Mouse (Mus musculus): ENCODE data around the gene Gm3448. TPM values are rescaled to one million over a fixed set of nuclear protein-coding genes. Genes with fewer than 3 reads are reported as not detected.
"Not testable (repeated sequence)": the region's sequence is repeated elsewhere in the genome, so short reads cannot be mapped to it uniquely, and the experiment has no call there.

The Gm3448 gene
- polyA plus RNA-seq, 1 experiment, result 0.27 TPM

DNA sequence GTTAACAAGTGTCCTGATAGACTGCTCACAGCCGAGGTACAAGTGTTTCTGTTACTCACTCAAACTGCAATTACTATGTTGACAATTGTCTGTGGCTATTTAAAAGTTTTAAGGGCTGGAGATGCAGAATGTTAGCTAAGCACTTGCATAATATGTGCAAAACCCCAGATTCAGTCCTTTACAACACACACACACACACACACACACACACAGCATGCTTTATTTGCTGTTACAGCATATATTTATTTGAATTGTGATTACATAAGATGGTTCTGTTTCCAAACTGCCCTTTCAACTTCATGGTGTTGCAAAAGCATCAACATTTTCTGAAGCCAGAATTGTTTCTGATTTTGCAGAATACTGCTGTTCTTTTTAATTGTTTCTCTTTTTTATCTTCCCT is 9.0 kb upstream of the Gm3448 start:
- not testable (repeated sequence) for DNase-seq (ENCODE audit: low read depth, low spot score)
- WGBS, result no CpG with 5 or more reads among the region's 1 CpGs

GRCm38 (mm10) chr17:15040455-15040854 is 882 bp downstream of the Gm3448 start:
- no CpG with 5 or more reads among the region's 3 CpGs for WGBS
- DNase-seq (ENCODE audit: low read depth, low spot score), result not testable (repeated sequence)

DNA sequence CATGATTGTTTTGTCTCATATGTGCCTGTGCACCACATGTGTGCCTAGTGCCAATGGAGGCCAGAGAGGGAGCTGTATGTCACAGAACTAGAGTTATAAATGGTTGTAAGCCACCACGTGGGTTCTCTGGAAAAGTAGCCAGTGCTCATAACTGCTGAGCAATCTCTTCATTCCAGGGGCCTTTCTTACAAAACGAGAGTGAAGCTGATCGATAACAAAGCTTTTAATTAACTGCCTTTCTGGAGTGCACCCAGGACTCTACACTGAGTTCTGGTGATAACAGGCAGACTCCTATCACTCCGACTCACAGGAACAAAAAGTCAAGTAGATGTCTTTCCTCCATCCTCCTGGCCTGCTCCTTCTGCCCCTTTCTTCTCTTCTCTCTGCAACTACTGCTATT is 9.9 kb downstream of the Gm3448 start:
- WGBS, result no CpG with 5 or more reads among the region's 4 CpGs

GRCm38 (mm10) chr17:15025513-15025912 is 15.8 kb downstream of the Gm3448 start:
- not testable (repeated sequence) for DNase-seq (ENCODE audit: low read depth, low spot score)
- WGBS, result no CpG with 5 or more reads among the region's 6 CpGs

More for the DNA sequence above, 9.9 kb downstream of the Gm3448 start:
- not testable (repeated sequence) for DNase-seq (ENCODE audit: low read depth, low spot score)

GRCm38 (mm10) chr17:15024502-15025193 is 16.7 kb downstream of the Gm3448 start:
- not testable (repeated sequence) for DNase-seq (ENCODE audit: low read depth, low spot score)
- no CpG with 5 or more reads among the region's 48 CpGs for WGBS

GRCm38 (mm10) chr17:15023878-15024492 is 17.4 kb downstream of the Gm3448 start:
- not testable (repeated sequence) for DNase-seq (ENCODE audit: low read depth, low spot score)
- whole genome bisulfite sequencing, result no CpG with 5 or more reads among the region's 97 CpGs

DNA sequence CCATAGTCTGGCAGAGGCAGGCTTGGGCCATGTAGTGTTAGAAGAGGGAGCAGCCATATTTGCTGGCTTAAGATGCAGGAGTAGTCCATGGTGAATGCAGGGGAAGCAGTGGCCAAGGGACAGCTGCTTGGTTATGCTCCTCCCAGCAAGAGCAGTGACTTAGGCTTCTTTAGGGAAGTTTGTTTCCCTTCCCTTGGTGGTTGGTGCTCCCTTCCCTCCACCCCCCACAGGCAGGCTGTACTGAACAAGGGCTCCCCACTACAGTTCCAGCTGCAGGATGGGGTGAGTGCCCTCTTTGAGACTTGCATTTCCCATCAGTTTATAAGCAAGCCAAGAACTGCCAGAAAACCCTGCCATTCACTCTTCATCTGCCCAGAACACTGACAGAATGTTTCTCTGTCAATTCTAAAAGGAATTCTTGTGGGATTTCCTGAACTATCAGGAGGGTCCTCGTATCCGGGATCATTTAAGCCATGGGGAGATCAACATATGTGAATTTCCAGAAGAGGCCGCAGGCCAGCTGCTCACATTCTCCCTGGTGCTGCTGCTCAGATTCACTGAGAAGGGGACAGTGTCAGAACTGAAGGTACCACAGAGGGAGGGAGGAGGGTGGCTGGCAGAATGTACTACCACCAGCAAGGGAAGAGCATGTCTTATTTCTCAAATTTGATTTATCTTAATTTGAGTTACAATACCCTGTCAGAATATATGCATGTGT is 19.7 kb downstream of the Gm3448 start:
- 82% methylated on average over 3 of the region's 3 CpGs for WGBS
- DNase-seq (ENCODE audit: low read depth, low spot score), result not testable (repeated sequence)

DNA sequence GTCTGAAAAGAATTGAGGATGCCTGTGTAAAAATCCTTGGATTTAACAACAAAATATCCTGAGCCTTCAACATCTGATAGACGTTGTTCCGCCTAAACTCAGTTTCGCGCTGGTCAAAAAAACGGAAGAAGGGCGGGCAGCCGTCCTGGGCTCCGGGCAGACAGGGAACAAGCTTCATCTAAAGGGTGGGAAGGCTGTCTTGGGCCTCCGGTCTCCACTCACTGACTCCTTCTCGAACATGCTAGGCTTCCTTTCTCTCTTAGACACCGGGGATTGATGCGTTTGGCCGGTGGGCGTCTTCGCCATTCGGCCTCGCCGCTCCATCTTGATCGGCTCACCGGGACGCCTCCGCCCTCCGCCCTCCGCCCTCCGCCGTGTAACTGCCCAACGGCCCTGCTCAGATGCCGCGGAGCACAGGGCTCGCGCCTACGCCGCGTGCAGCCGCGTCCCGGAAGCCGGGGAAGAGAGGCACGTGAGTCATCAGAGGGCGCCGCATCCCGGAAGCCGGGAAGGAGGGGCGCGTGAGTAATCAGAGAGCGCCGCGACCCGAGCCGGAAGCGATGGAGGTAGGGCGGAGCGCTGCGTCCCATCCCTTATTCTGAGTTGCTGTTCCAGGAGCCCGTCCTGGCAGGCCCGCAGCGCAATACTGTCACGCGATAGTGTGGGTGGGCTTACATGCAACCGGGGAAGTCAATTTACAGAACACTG is 31.5 kb downstream of the Gm3448 start, which contains the start of gene Gm3435:
TSS of gene Gm3435 (plus strand) at position 471 of the 708 bp plus-strand sequence.
- not testable (repeated sequence) for DNase-seq (ENCODE audit: low read depth, low spot score)
- no CpG with 5 or more reads among the region's 60 CpGs for WGBS

GRCm38 (mm10) chr17:15009088-15009487 is 32.2 kb downstream of the Gm3448 start:
- WGBS, result no CpG with 5 or more reads among the region's 3 CpGs

DNA sequence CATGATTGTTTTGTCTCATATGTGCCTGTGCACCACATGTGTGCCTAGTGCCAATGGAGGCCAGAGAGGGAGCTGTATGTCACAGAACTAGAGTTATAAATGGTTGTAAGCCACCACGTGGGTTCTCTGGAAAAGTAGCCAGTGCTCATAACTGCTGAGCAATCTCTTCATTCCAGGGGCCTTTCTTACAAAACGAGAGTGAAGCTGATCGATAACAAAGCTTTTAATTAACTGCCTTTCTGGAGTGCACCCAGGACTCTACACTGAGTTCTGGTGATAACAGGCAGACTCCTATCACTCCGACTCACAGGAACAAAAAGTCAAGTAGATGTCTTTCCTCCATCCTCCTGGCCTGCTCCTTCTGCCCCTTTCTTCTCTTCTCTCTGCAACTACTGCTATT is 41.3 kb downstream of the Gm3448 start:
- WGBS, result no CpG with 5 or more reads among the region's 4 CpGs
- not testable (repeated sequence) for DNase-seq (ENCODE audit: low read depth, low spot score)

More at GRCm38 (mm10) chr17:15009088-15009487, 32.2 kb downstream of the Gm3448 start:
- not testable (repeated sequence) for DNase-seq (ENCODE audit: low read depth, low spot score)

DNA sequence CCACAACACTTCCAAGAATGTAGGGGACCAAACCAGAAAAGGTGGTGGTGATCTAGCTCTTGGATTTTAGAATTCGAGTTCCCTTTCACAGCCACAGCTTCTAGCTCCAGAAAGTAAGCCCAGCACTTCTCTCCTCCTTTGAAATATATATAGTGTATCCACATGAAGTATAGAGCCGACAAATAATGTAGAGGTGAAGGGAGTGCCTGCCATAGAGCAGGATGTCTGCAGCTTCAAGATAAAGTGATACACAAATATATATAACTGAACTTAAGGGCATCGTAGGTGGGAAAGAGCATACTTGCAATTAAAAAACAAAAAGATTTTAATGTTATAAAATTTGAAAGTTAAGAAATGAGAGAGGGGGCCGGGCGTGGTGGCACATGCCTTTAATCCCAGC is 47.2 kb downstream of the Gm3448 start:
- not testable (repeated sequence) for DNase-seq (ENCODE audit: low read depth, low spot score)
- no CpG with 5 or more reads among the region's 5 CpGs for WGBS

GRCm38 (mm10) chr17:14993139-14993832 is 48.1 kb downstream of the Gm3448 start:
- DNase-seq (ENCODE audit: low read depth, low spot score), result not testable (repeated sequence)
- no CpG with 5 or more reads among the region's 47 CpGs for WGBS

DNA sequence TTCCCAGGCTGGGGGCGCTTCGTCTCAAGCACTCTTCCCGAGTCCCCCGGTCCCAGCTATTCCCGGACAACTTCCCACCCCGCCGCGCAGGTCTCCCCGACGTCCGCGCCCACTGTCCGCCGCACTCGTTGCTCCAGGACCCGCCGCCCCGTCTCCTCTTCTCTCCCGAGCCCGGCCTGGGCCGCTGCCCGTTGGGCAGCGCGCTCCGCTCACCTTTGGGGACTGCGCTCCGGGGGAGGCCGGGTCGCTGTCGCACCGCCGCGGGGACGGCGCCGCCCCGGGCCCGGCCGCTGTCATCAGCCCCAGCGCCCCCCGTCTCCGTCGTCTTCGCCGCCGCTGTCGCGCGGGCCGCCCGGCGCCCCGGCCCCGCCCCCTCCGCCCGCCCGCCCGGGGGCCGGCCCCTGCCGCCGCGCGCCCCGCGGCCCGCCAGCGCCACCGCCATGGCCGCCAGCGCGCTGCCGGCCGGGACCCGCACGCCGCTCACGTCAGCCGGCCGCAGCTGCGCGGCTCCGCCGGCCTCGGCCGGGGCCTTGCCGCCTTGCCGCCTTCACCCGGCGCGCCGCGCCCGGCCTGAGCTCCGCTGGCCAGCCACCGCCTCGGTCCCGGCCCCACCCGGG is 48.7 kb downstream of the Gm3448 start:
- DNase-seq (ENCODE audit: low read depth, low spot score), result not testable (repeated sequence)
- WGBS, result no CpG with 5 or more reads among the region's 98 CpGs

DNA sequence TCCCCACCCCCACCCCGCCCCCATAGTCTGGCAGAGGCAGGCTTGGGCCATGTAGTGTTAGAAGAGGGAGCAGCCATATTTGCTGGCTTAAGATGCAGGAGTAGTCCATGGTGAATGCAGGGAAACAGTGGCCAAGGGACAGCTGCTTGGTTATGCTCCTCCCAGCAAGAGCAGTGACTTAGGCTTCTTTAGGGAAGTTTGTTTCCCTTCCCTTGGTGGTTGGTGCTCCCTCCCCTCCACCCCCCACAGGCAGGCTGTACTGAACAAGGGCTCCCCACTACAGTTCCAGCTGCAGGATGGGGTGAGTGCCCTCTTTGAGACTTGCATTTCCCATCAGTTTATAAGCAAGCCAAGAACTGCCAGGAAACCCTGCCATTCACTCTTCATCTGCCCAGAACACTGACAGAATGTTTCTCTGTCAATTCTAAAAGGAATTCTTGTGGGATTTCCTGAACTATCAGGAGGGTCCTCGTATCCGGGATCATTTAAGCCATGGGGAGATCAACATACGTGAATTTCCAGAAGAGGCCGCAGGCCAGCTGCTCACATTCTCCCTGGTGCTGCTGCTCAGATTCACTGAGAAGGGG is 51.1 kb downstream of the Gm3448 start:
- WGBS, result 79% methylated on average over 4 of the region's 5 CpGs
- DNase-seq (ENCODE audit: low read depth, low spot score), result not testable (repeated sequence)

DNA sequence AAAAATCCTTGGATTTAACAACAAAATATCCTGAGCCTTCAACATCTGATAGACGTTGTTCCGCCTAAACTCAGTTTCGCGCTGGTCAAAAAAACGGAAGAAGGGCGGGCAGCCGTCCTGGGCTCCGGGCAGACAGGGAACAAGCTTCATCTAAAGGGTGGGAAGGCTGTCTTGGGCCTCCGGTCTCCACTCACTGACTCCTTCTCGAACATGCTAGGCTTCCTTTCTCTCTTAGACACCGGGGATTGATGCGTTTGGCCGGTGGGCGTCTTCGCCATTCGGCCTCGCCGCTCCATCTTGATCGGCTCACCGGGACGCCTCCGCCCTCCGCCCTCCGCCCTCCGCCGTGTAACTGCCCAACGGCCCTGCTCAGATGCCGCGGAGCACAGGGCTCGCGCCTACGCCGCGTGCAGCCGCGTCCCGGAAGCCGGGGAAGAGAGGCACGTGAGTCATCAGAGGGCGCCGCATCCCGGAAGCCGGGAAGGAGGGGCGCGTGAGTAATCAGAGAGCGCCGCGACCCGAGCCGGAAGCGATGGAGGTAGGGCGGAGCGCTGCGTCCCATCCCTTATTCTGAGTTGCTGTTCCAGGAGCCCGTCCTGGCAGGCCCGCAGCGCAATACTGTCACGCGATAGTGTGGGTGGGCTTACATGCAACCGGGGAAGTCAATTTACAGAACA is 62.8 kb downstream of the Gm3448 start, which contains the start of the genes 9030025P20Rik and Gm3417:
TSS of gene 9030025P20Rik (plus strand) at position 107 of the 677 bp plus-strand sequence.
TSS of gene Gm3417 (minus strand) at position 429 of the 677 bp plus-strand sequence.
- not testable (repeated sequence) for DNase-seq (ENCODE audit: low read depth, low spot score)
- WGBS, result no CpG with 5 or more reads among the region's 60 CpGs

DNA sequence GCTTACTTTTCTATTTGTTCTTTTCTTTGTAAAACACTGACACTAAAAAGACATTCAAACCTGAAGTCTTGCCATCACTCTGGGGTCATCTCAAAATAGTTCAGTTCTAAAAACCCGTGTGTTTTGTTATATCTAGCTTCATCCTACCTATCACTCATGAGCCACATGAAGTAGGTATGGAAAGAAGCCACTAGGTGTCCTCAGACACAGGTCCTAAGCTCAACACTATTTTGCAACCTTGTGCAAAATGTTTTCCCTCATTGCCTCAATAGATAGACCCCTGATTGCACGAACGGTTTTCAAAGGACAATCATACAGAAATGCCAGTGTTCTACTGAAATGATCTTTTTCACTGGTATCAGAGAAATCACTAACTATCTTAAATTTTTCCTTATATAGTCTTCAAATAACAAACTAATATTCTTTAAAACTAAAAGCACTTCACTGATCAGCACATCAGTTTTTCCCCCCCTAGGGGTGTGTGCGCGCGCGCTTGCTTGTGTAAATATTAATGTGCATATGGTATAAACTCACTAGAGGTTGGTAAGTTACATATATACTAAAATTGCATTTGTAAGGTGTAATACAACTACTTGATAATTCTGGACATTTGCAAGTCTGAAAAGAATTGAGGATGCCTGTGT is 63.5 kb downstream of the Gm3448 start:
- not testable (repeated sequence) for DNase-seq (ENCODE audit: low read depth, low spot score)
- WGBS, result under 1% methylated on average over 4 of the region's 7 CpGs

GRCm38 (mm10) chr17:14968373-14968913 is 72.9 kb downstream of the Gm3448 start:
- WGBS, result no CpG with 5 or more reads among the region's 6 CpGs
- DNase-seq (ENCODE audit: low read depth, low spot score), result not testable (repeated sequence)
